Mouse (Mus musculus) lung, embryonic 14.5 days (tissue): Measurements from ENCODE around the gene Mdm4. TPM values are rescaled to one million over a fixed set of nuclear protein-coding genes. Genes with fewer than 3 reads are reported as not detected.

Source experiments
- ATAC-seq: fragments of 200-750 bp; cut with Nextera tagmentation; 2 replicates; pipeline ENCODE4 v1.8.0; 2017; ENCODE audit warnings: mild to moderate bottlenecking, moderate TSS enrichment, moderate library complexity; ENCODE audit not compliant: insufficient read depth
- DNase-seq: peaks from one replicate; pipeline ENCODE4 v3.0.0-alpha.2; 2015
- H3K27ac ChIP-seq: fragments of 300-500 bp; sonication (generic); 2 replicates; pipeline ENCODE4 v1.5.1; 2014; ENCODE audit warnings: low read depth, mild to moderate bottlenecking, moderate library complexity
- H3K27me3 ChIP-seq: fragments of 300-500 bp; sonication (generic); 2 replicates; pipeline ENCODE4 v1.6.1; 2014; ENCODE audit warnings: low read length, control low read depth; ENCODE audit not compliant: insufficient read depth
- H3K36me3 ChIP-seq: fragments of 300-500 bp; sonication (generic); 2 replicates; pipeline ENCODE4 v1.6.1; 2014; ENCODE audit warnings: control low read depth; ENCODE audit not compliant: insufficient read depth
- H3K4me1 ChIP-seq: fragments of 300-500 bp; sonication (generic); 2 replicates; pipeline ENCODE4 v1.6.1; 2014; ENCODE audit warnings: antibody characterized with exemption, control low read depth; ENCODE audit not compliant: insufficient read depth
- H3K4me2 ChIP-seq: fragments of 300-500 bp; sonication (generic); 2 replicates; pipeline ENCODE4 v1.6.1; 2014; ENCODE audit warnings: mild to moderate bottlenecking
- H3K4me3 ChIP-seq: fragments of 300-500 bp; sonication (generic); 2 replicates; pipeline ENCODE4 v1.5.1; 2014; ENCODE audit warnings: low read depth, low read length
- H3K9ac ChIP-seq: fragments of 300-500 bp; sonication (generic); 2 replicates; pipeline ENCODE4 v1.6.1; 2014
- H3K9me3 ChIP-seq: fragments of 300-500 bp; sonication (generic); 2 replicates; pipeline ENCODE4 v1.6.1; 2016; ENCODE audit warnings: low read depth, low read length, control low read depth
- CTCF ChIP-seq: IDR thresholded peaks from 2 replicates; pipeline ENCODE4 v1.5.1; 2016; ENCODE audit warnings: antibody characterized with exemption, low read depth
- WGBS: fragments of 180-500 bp; shearing (Covaris S2); extraction: QIAGEN DNeasy Blood & Tissue Kit; methylation state at CpG from one replicate; pipeline ENCODE4 v1.1.7; 2014; 5-methylcytosine and 5-hydroxymethylcytosine counted together
- polyA plus RNA-seq: library from polyadenylated mRNA; unstranded; fragments of >200 nt; fragmentation: Nextera tagmentation; extraction: Ambion mirVana; gene quantifications from 2 replicates; pipeline ENCODE4 v1.2.1, GENCODE M21; 2014

Gene Mdm4
- polyA plus RNA-seq, 1 experiment from 2014 or later = 49.5 TPM

- peak; percentile 15; the same call in 1 of the 2 replicates for TF ChIP-seq CTCF
- Histone ChIP-seq H3K9ac (no peak overlapping the region), H3K4me3 (no peak overlapping the region), H3K4me2 (no peak overlapping the region), H3K27ac (no peak overlapping the region), H3K36me3 (peaks cover 25% of the 10 kb centered on the region), H3K4me1 (no peaks in the 10 kb centered on the region), H3K9me3 (no peaks in the 10 kb centered on the region), H3K27me3 (no peaks in the 10 kb centered on the region)
- 91% methylated on average over 7 of the region's 7 CpGs for WGBS
- no peak for ATAC-seq
- DNase-seq = no peak
Measured at GRCm38 (mm10) chr1:133021391-133021790, 9.0 kb downstream of the Mdm4 start.

- Histone ChIP-seq H3K36me3 (peaks cover 34% of the 10 kb centered on the region), H3K4me2 (no peak overlapping the region), H3K4me3 (no peak overlapping the region), H3K9me3 (no peaks in the 10 kb centered on the region), H3K9ac (no peak overlapping the region), H3K27me3 (no peaks in the 10 kb centered on the region), H3K4me1 (no peaks in the 10 kb centered on the region), H3K27ac (no peak overlapping the region)
- 43% methylated on average over 3 of the region's 3 CpGs for WGBS
- ATAC-seq (no peak), DNase-seq (no peak)
- TF ChIP-seq CTCF = no peak
Measured at GRCm38 (mm10) chr1:133020137-133020894, 10.0 kb downstream of the Mdm4 start.

DNA sequence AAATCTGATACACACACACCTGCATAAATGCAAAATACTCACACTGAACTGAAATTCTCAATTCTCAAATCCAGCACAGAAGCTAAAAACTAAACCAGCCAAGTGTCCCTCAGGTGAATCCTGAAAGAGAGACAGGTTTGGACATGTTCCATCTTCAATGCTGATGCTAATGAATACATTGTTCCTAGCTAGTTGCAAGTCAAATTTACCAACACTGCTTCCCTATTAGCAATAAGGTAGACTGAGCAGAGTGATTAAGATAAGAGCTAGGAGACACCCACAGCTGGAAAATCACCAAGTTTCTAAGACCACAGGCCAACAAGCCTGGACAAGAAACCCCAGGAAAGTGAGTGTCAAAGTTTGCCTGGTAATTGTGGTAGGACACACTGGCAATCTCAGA lies 11.0 kb downstream of the Mdm4 start:
- Histone ChIP-seq H3K9me3 (no peaks in the 10 kb centered on the region), H3K4me3 (no peak overlapping the region), H3K4me1 (no peaks in the 10 kb centered on the region), H3K36me3 (peaks cover 44% of the 10 kb centered on the region), H3K4me2 (no peak overlapping the region), H3K9ac (no peak overlapping the region), H3K27ac (no peak overlapping the region), H3K27me3 (no peaks in the 10 kb centered on the region)
- no peak for ATAC-seq
- TF ChIP-seq CTCF = no peak
- DNase-seq = no peak

- Histone ChIP-seq H3K4me3 (no peak overlapping the region), H3K9ac (no peak overlapping the region), H3K9me3 (no peaks in the 10 kb centered on the region), H3K4me1 (no peaks in the 10 kb centered on the region), H3K4me2 (no peak overlapping the region), H3K36me3 (peaks cover 52% of the 10 kb centered on the region), H3K27ac (no peak overlapping the region), H3K27me3 (no peaks in the 10 kb centered on the region)
- ATAC-seq = no peak
- TF ChIP-seq CTCF = no peak
- no peak for DNase-seq
- 81% methylated on average over 2 of the region's 2 CpGs for WGBS
Measured at GRCm38 (mm10) chr1:133018580-133018979, 11.8 kb downstream of the Mdm4 start.

DNA sequence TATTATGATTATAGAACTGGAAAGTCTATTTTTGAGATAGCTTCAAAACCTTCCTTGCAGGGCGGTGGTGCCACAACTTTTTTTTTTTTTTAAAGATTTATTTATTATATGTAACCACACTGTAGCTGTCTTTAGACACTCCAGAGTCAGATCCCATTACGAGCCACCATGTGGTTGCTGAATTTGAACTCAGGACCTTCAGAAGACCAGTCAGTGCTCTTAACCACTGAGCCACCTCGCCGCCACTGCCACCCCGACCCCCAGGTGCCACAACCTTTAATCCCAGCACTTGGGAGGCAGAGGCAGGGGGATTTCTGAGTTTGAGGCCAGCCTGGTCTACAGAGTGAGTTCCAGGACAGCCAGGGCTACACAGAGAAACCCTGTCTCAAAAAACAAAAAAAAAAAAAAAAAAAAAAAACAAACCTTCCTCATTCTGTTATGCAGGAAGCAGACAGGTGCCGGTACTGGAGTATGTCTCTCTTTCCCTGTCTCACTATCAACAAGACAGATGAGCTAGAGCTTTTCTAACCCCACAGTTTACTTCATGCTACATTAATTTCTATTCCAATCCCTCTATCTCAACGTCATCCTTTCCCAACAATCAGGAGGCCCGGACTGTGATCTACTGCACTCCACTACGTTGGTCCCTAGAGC lies 13.5 kb downstream of the Mdm4 start:
- TF ChIP-seq CTCF = no peak
- no peaks in the 10 kb centered on the region for H3K9me3 ChIP-seq
- H3K27me3 ChIP-seq = no peaks in the 10 kb centered on the region
- no peak for ATAC-seq
- H3K4me3 ChIP-seq = no peak overlapping the region
- no peak overlapping the region for H3K27ac ChIP-seq
- no peak for DNase-seq
- no peak overlapping the region for H3K4me2 ChIP-seq
- 92% methylated on average over 9 of the region's 9 CpGs for WGBS
- no peak overlapping the region for H3K9ac ChIP-seq
- peaks cover 59% of the 10 kb centered on the region for H3K36me3 ChIP-seq
- no peaks in the 10 kb centered on the region for H3K4me1 ChIP-seq

DNA sequence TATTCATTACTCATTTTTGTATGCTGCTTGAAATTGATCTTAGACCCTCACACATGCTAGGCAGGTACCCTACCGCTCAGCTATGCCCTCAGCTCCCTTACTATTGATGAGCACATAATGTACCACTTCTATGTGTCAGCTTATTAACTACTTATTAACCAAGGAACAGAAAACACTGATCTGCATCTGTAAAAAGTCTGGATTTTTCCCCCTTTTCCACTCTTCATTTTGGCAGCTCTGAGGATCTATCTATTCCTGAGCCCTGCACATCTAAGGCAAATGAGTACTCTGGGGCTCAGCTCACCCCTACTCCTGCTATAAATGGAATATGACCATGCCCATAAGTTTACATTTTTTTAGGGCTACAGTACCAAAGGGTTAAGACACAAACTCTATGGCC lies 16.2 kb downstream of the Mdm4 start:
- DNase-seq = no peak
- no peaks in the 10 kb centered on the region for H3K27me3 ChIP-seq
- no peak overlapping the region for H3K9ac ChIP-seq
- WGBS = 94% methylated on average over 1 of the region's 1 CpGs
- no peak for ATAC-seq
- H3K4me2 ChIP-seq = no peak overlapping the region
- no peak overlapping the region for H3K4me3 ChIP-seq
- no peaks in the 10 kb centered on the region for H3K9me3 ChIP-seq
- H3K4me1 ChIP-seq = no peaks in the 10 kb centered on the region
- H3K36me3 ChIP-seq = peaks cover 76% of the 10 kb centered on the region
- no peak for TF ChIP-seq CTCF
- no peak overlapping the region for H3K27ac ChIP-seq

GRCm38 (mm10) chr1:133013331-133013730 lies 17.0 kb downstream of the Mdm4 start:
- Histone ChIP-seq H3K9ac (no peak overlapping the region), H3K4me2 (no peak overlapping the region), H3K36me3 (peaks cover 77% of the 10 kb centered on the region), H3K9me3 (no peaks in the 10 kb centered on the region), H3K27me3 (no peaks in the 10 kb centered on the region), H3K27ac (no peak overlapping the region), H3K4me1 (no peaks in the 10 kb centered on the region), H3K4me3 (no peak overlapping the region)
- TF ChIP-seq CTCF = peak; percentile 12; the same call in 1 of the 2 replicates
- ATAC-seq (no peak), DNase-seq (no peak)
